Mouse (Mus musculus): Measurements from ENCODE around the gene Pced1b. TPM values are rescaled to one million over a fixed set of nuclear protein-coding genes. Genes with fewer than 3 reads are reported as not detected.

Gene Pced1b
- polyA plus RNA-seq, 1 experiment = 24.8 TPM

DNA sequence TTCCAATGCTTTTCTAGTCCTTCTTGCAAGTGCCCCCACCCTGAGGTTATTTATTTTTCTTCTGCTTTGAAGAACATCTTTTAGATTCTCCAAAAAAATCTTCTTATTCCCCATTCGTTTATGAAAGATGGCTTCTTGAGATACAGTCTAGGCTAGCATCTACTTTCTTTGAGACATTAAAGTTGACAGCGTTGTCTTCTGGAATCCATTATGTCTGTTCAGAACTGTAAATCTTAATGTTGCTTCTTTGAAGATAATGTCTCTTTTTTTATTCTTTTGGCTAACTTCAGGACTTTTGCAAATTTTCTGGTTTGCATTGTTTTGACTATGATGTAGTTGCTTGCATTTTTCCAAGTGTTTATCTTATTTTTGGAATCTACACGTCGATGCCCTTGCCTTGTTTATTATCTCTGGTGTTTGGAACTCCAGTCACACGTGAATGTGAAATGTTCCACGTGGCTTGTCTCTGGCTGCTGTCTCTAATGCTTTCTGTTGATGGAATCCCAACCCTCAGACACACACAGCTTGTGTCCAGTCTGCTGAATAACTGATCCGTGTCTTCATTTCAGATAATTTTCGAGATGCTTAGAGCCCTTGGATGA lies 20.3 kb downstream of the Pced1b start:
- no peak for DNase-seq
- peaks cover 9% of the 10 kb centered on the region; the same call in 1 of the 2 replicates for H3K4me1 ChIP-seq (ENCODE audit: control insufficient read depth, insufficient read depth, low read length)
- no peak overlapping the region for H3K4me3 ChIP-seq (replicated peaks; ENCODE audit: extremely low read depth, low read depth, low read length)
- TF ChIP-seq POLR2A (IDR thresholded peaks at IDR 0.05; ENCODE audit: borderline replicate concordance, extremely low read depth, low read depth, low read length) (no peak), CTCF (IDR thresholded peaks at IDR 0.05; ENCODE audit: insufficient read depth, low read length) (no peak)
- 46% methylated on average over 8 of the region's 8 CpGs for WGBS

DNA sequence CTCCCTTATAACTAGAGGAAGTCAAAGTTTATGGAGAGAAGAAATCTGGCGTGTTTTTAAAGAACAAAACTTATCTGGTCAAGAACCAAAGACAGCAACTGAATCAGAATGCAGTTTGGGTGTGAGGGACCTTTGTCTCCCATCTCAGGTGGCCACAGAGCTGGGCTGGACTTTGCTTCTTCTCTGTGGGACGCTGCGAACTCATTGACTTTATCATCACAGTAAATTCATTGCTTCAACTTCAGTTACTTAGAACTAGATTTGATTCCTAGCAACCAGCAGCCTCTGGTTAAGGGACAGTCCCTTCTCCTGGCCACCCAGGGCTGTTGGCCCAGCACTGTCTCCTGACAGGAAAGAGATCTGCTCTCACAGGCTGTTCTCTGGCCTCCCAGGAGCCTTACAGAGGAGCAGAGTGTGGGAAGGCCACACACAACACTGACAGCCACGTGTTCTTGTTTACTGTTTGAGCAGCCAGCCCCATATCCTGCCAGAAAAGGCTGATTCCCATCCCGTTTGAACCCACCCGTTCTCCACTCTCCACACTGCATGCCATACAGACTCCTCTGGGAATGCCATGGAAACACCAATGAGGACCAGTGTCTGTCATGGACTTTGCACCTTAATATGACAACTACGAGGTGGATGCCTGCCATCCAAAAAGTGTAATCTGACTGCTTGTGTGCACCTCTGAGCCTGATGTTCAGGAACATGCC lies 25.2 kb downstream of the Pced1b start:
- Histone ChIP-seq H3K4me1 (ENCODE audit: control insufficient read depth, insufficient read depth, low read length) (peaks cover 11% of the 10 kb centered on the region; the same call in 1 of the 2 replicates), H3K4me3 (replicated peaks; ENCODE audit: extremely low read depth, low read depth, low read length) (no peak overlapping the region)
- no peak for TF ChIP-seq CTCF (IDR thresholded peaks at IDR 0.05; ENCODE audit: insufficient read depth, low read length)
- no peak for TF ChIP-seq POLR2A (IDR thresholded peaks at IDR 0.05; ENCODE audit: borderline replicate concordance, extremely low read depth, low read depth, low read length)
- no peak for DNase-seq
- 38% methylated on average over 7 of the region's 7 CpGs for WGBS

DNA sequence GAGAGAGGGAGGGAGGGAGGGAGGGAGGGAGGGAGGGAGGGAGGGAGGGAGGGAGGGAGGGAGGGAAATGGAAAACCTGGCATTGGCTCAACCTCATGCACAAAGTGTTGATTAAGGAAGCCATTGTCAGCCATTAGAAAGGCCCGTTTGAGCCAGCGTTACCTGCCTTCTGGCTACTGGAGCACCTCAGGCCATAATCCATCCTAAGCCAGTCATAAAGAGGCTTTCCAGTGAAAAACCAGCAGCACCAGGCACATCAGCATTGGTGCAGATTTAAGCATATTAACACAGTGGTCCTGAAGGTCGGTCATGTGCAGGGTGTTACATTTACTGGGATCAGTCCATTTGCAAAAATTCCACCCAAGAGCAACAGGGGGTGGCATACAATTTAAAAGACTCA lies 25.9 kb downstream of the Pced1b start:
- Histone ChIP-seq H3K4me3 (replicated peaks; ENCODE audit: extremely low read depth, low read depth, low read length) (no peak overlapping the region), H3K4me1 (ENCODE audit: control insufficient read depth, insufficient read depth, low read length) (peaks cover 11% of the 10 kb centered on the region; the same call in 1 of the 2 replicates)
- no peak for DNase-seq
- TF ChIP-seq CTCF (IDR thresholded peaks at IDR 0.05; ENCODE audit: insufficient read depth, low read length) = no peak
- no peak for TF ChIP-seq POLR2A (IDR thresholded peaks at IDR 0.05; ENCODE audit: borderline replicate concordance, extremely low read depth, low read depth, low read length)
- WGBS = 82% methylated on average over 3 of the region's 3 CpGs

DNA sequence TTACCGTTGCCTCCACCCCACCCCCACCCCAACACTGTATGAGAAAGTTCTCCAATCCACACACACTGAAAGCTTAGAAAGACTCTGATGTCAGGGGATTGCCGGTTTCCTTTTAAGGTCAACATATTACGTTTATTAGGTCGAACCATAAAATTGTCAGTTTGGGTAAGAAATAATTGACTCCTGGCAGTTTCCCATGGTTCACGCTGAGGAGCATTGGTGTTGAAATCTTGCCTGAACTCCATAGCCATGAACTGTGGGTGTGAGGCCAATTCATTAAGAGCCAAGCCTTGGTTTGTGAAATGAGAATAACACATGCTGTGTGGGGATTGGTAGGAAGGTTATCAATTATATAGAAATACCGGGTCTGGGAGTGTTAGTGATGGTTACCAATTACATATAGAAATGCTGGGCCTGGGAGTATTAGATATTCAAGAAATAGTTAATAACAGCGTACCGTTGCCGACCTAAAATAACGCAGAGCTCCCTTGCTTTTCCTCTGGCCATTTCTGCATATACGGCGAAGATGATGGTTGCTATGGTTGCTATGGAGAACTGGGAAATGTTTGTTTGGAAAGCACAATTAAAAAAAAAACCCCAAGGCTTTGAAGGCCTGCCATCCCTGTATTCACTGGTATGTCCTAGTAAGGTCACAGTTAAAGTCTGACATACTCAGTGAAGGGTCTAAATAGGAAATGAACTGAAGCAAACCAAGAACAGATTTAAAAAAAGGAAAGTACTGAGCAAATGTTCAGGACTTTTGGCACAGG lies 28.9 kb downstream of the Pced1b start:
- H3K4me1 ChIP-seq (ENCODE audit: control insufficient read depth, insufficient read depth, low read length) = peaks cover 2% of the 10 kb centered on the region; the same call in 1 of the 2 replicates
- WGBS = 79% methylated on average over 12 of the region's 12 CpGs
- no peak for DNase-seq
- no peak overlapping the region for H3K4me3 ChIP-seq (replicated peaks; ENCODE audit: extremely low read depth, low read depth, low read length)
- TF ChIP-seq CTCF (IDR thresholded peaks at IDR 0.05; ENCODE audit: insufficient read depth, low read length) = no peak
- TF ChIP-seq POLR2A (IDR thresholded peaks at IDR 0.05; ENCODE audit: borderline replicate concordance, extremely low read depth, low read depth, low read length) = no peak

DNA sequence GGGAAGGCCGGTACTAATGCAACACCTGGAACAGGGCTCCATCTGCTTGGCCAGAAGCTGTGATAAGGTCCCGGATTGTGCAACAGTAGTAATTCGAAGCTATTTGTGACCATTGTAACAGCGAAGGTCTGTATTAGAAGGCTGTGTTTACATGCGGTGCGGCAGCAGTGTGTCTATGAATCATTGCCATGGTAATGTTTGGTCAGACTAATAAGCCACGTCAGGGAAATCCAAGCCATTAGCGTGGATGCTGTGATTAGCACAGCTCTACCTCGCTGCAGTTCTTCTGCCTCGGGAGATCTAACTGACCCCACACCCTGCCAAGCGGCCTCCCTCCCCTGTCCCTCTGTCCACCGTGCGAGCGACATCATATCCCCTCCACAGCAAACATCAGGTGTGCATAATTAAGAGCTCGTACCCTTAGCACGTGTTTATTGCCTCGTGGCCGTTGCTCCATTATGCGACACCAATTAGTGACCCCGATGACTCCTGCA lies 29.8 kb downstream of the Pced1b start:
- WGBS = 62% methylated on average over 20 of the region's 20 CpGs
- TF ChIP-seq POLR2A (IDR thresholded peaks at IDR 0.05; ENCODE audit: borderline replicate concordance, extremely low read depth, low read depth, low read length) (no peak), CTCF (IDR thresholded peaks at IDR 0.05; ENCODE audit: insufficient read depth, low read length) (no peak)
- Histone ChIP-seq H3K4me3 (replicated peaks; ENCODE audit: extremely low read depth, low read depth, low read length) (no peak overlapping the region), H3K4me1 (ENCODE audit: control insufficient read depth, insufficient read depth, low read length) (peaks cover 2% of the 10 kb centered on the region; the same call in 1 of the 2 replicates)
- DNase-seq = no peak

DNA sequence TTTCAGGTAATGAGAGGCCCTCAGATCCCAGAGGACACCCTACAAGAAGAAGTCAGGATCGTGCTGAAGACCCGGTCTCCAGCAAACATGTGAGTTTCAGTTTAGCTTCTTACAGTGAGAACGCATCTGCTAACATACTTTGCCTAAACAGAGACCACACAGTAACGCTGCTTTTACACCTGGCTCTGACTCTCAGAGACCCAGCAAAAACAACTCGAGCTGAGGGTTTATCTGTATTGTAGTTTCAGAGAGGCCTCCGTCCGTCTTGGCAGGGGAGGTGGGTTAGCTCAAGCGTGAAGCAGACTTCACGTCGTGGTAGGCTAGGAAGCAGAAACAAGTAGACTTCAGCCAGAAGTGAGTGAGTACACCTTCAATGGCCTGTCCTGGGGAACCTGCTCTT lies 30.4 kb downstream of the Pced1b start:
- 87% methylated on average over 10 of the region's 10 CpGs for WGBS
- DNase-seq = no peak
- no peak for TF ChIP-seq CTCF (IDR thresholded peaks at IDR 0.05; ENCODE audit: insufficient read depth, low read length)
- no peak for TF ChIP-seq POLR2A (IDR thresholded peaks at IDR 0.05; ENCODE audit: borderline replicate concordance, extremely low read depth, low read depth, low read length)
- Histone ChIP-seq H3K4me1 (ENCODE audit: control insufficient read depth, insufficient read depth, low read length) (peaks cover 2% of the 10 kb centered on the region; the same call in 1 of the 2 replicates), H3K4me3 (replicated peaks; ENCODE audit: extremely low read depth, low read depth, low read length) (no peak overlapping the region)

DNA sequence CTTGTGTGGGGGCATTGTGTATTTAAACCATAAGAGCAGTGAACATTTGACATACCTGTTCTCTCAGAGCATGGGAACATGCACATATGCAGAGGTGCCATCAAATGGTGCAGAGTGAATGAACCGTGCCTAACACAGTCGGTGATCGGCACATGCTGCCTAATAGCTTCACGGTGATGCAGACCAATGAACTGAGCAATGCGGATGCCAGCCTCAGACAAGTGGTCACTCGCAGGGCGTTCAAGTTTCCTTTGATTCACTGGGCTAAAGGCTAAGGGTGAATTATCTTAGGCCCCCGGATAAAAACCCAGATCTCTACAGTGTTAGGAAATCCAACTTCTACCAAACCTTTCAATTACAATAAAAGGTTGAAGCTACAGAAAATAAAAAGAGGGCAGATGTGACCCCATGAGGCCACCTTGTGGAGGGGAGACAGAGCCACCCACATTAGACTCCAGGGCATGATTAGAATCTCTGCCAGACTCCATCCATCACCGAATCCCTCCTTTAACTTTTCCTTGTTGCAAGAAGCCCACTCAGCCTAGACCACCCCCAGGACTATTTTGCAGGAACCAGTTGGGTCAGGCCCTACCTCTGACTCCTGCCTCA lies 31.5 kb downstream of the Pced1b start:
- no peak overlapping the region for H3K4me3 ChIP-seq (replicated peaks; ENCODE audit: extremely low read depth, low read depth, low read length)
- WGBS = 91% methylated on average over 9 of the region's 9 CpGs
- DNase-seq = no peak
- no peaks in the 10 kb centered on the region for H3K4me1 ChIP-seq (ENCODE audit: control insufficient read depth, insufficient read depth, low read length)
- TF ChIP-seq CTCF (IDR thresholded peaks at IDR 0.05; ENCODE audit: insufficient read depth, low read length) (no peak), POLR2A (IDR thresholded peaks at IDR 0.05; ENCODE audit: borderline replicate concordance, extremely low read depth, low read depth, low read length) (no peak)

DNA sequence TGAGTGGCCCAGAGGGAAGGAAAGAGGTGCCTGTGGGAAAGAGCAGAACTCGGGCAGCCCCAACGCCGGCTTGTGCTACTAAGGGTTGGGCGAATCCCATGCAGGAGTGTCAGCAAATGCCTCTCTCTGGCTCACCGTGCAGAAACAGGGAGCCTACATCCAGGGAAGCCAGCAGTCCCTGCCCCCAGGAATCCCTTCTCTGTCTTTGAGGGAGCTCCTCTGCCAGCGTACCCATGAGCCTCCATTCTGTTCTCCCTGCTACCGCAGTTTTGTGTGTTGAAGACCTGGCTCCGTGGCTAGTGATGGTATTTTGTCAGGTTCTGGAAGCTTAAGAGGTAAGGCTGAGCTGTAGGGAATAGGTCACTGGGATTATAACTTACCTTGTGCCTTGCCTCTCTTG lies 33.2 kb downstream of the Pced1b start:
- no peak for TF ChIP-seq POLR2A (IDR thresholded peaks at IDR 0.05; ENCODE audit: borderline replicate concordance, extremely low read depth, low read depth, low read length)
- no peak for TF ChIP-seq CTCF (IDR thresholded peaks at IDR 0.05; ENCODE audit: insufficient read depth, low read length)
- H3K4me3 ChIP-seq (replicated peaks; ENCODE audit: extremely low read depth, low read depth, low read length) = no peak overlapping the region
- DNase-seq = no peak
- 86% methylated on average over 8 of the region's 8 CpGs for WGBS
- H3K4me1 ChIP-seq (ENCODE audit: control insufficient read depth, insufficient read depth, low read length) = no peaks in the 10 kb centered on the region

DNA sequence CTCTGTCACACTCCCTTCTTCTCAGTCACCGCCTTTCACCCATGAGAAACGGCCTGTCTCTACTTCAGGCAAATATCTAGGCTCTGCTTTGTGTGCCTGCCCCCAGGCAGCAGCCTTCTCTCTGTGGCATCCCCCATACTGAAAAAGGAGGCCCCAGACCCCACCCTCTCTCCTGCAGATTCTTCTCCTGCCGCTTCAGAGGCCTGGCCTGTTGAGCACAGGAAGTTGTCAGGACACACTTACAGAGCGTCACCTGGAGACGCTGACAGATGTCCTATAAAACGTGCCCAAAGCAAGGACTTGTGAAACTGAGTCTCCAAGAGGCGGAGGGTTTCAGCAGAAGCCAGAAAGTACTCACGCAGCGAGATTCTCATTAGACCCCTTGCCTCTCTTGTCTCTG lies 33.9 kb downstream of the Pced1b start:
- DNase-seq = no peak
- Histone ChIP-seq H3K4me1 (ENCODE audit: control insufficient read depth, insufficient read depth, low read length) (no peaks in the 10 kb centered on the region), H3K4me3 (replicated peaks; ENCODE audit: extremely low read depth, low read depth, low read length) (no peak overlapping the region)
- no peak for TF ChIP-seq POLR2A (IDR thresholded peaks at IDR 0.05; ENCODE audit: borderline replicate concordance, extremely low read depth, low read depth, low read length)
- TF ChIP-seq CTCF (IDR thresholded peaks at IDR 0.05; ENCODE audit: insufficient read depth, low read length) = no peak
- 67% methylated on average over 9 of the region's 9 CpGs for WGBS
